Mouse (Mus musculus) activated CD4-positive, CD25-positive, alpha-beta regulatory T cell, adult 9 weeks (primary cell): ENCODE results near the gene Cep131. TPM values are rescaled to one million over a fixed set of nuclear protein-coding genes. Genes with fewer than 3 reads are reported as not detected.

ENCODE experiments used
- polyA plus RNA-seq: library from polyadenylated mRNA; unstranded; fragments of 100-300 nt; shearing (Covaris generic); gene quantifications from one replicate; pipeline ENCODE4 v1.2.1, GENCODE M21; 2017

The Cep131 gene
- 2.0 TPM for polyA plus RNA-seq

GRCm38 (mm10) chr11:120086702-120087152 is at the start of gene Cep131:
Cep131 (minus strand) TSS chr11:120086827.

GRCm38 (mm10) chr11:120098588-120099511 is 12.2 kb upstream of the Cep131 start, which contains the start of the genes Tepsin and Ndufaf8:
Tepsin (minus strand) TSS chr11:120098731.
Ndufaf8 (plus strand) TSS chr11:120098928.

GRCm38 (mm10) chr11:120046553-120047191 is 40.0 kb downstream of the Cep131 start, which contains the start of gene Aatk:
Aatk (minus strand) TSS chr11:120047167.

Other genes starting within 250 kb of the Cep131 start
- gene Chmp6, start 173.4 kb downstream of the Cep131 start, polyA plus RNA-seq: 54.9 TPM
- 18.4 TPM for gene Baiap2, start 144.1 kb downstream of the Cep131 start, polyA plus RNA-seq
- gene Aatk, start 39.7 kb downstream of the Cep131 start, polyA plus RNA-seq: 0.05 TPM
- 43.1 TPM for gene Tepsin, start 11.9 kb upstream of the Cep131 start, polyA plus RNA-seq
- gene Ndufaf8, start 12.1 kb upstream of the Cep131 start, polyA plus RNA-seq: 93.9 TPM
- gene Slc38a10, start 64.5 kb upstream of the Cep131 start, polyA plus RNA-seq: 139 TPM
- gene Bahcc1, start 146.1 kb upstream of the Cep131 start, polyA plus RNA-seq: not detected